15 mouse cellular contexts compared by ENCODE assay signal in genomic region chr13:39877361-39878141, GRCm38 (mm10).
DNase-seq lines count a peak whose midpoint lies in the region; ATAC-seq and TF ChIP-seq lines count a peak whose summit lies in the region.
"Had no signal": no experiment of that assay in that cellular context is flagged by ENCODE, and none has a peak within 500 bp of the region (broad histone marks: within the 10 kb centered on the region; RNA-seq: fewer than 3 reads in every experiment).

No protein-coding gene starts in this region.

- peak overlapping the region; percentile 47 for H3K4me2 ChIP-seq in hindbrain, embryonic 16.5 days (ENCODE audit: low read length)
- peak overlapping the region; percentile 47 for H3K4me2 ChIP-seq in neural tube, embryonic 13.5 days
- H3K4me2 ChIP-seq: limb, embryonic 12.5 days had no signal

- H3K9ac ChIP-seq in hindbrain, embryonic 16.5 days (ENCODE audit: low read depth, low read length), result no peak overlapping the region
- H3K9ac ChIP-seq in neural tube, embryonic 13.5 days, result peak overlapping the region; percentile 23; the same call in 1 of the 2 replicates
- H3K9ac ChIP-seq: limb, embryonic 12.5 days had no signal

- WGBS in cerebellum, adult 2 months, result 16% methylated on average over 16 of the region's 16 CpGs
- 6% methylated on average over 16 of the region's 16 CpGs for WGBS in forebrain, embryonic 10.5 days
- 9% methylated on average over 16 of the region's 16 CpGs for WGBS in hindbrain, embryonic 16.5 days
- 11% methylated on average over 16 of the region's 16 CpGs for WGBS in neural tube, embryonic 13.5 days

- TF ChIP-seq POLR2A in cerebellum, adult 2 months (IDR thresholded peaks at IDR 0.05; ENCODE audit: borderline replicate concordance, insufficient read depth, low read length), result no peak

- H3K4me1 ChIP-seq in cerebellum, adult 2 months (ENCODE audit: control insufficient read depth, insufficient read depth, low read length), result no peaks in the 10 kb centered on the region
- peaks cover 45% of the 10 kb centered on the region for H3K4me1 ChIP-seq in forebrain, embryonic 10.5 days
- no peaks in the 10 kb centered on the region for H3K4me1 ChIP-seq in hindbrain, embryonic 16.5 days (ENCODE audit: control insufficient read depth, insufficient read depth, low read depth, low read length)
- peaks cover 12% of the 10 kb centered on the region for H3K4me1 ChIP-seq in neural tube, embryonic 13.5 days (replicated peaks)
- H3K4me1 ChIP-seq: limb, embryonic 12.5 days had no signal

- H3K27me3 ChIP-seq in cerebellum, adult 2 months (ENCODE audit: control insufficient read depth, insufficient read depth, low read length), result peaks cover 2% of the 10 kb centered on the region; the same call in 1 of the 2 replicates
- H3K27me3 ChIP-seq in forebrain, embryonic 10.5 days (ENCODE audit: poor library complexity, severe bottlenecking), result peaks cover 84% of the 10 kb centered on the region
- H3K27me3 ChIP-seq in hindbrain, embryonic 16.5 days (replicated peaks; ENCODE audit: control insufficient read depth, insufficient read depth, low read length), result peaks cover 9% of the 10 kb centered on the region
- peaks cover 40% of the 10 kb centered on the region for H3K27me3 ChIP-seq in neural tube, embryonic 13.5 days
- H3K27me3 ChIP-seq: limb, embryonic 12.5 days had no signal

- intact Hi-C loops in heart, postnatal 36 days (cut with DNase I), result no loop called here
- intact Hi-C loops in gastrocnemius, postnatal 36 days (cut with DNase I), result no loop called here

- H3K9me3 ChIP-seq in forebrain, embryonic 10.5 days, result no peaks in the 10 kb centered on the region
- no peaks in the 10 kb centered on the region for H3K9me3 ChIP-seq in hindbrain, embryonic 16.5 days (ENCODE audit: control insufficient read depth, low read length)
- no peaks in the 10 kb centered on the region for H3K9me3 ChIP-seq in neural tube, embryonic 13.5 days
- H3K9me3 ChIP-seq: limb, embryonic 12.5 days had no signal

- TF ChIP-seq CTCF in cerebellum, adult 2 months (IDR thresholded peaks at IDR 0.05; ENCODE audit: borderline replicate concordance, insufficient read depth, low read depth, low read length), result no peak

- DNase-seq in cerebellum, postnatal 10 days, result peak; percentile 10
- DNase-seq in cerebellum, adult 2 months, result no peak
- peak; percentile 77 for DNase-seq in forebrain, embryonic 10.5 days (ENCODE audit: extremely low spot score, low spot score)
- no peak for DNase-seq in heart, postnatal 36 days
- DNase-seq in adipocyte (ENCODE audit: low spot score), result no peak
- DNase-seq in gastrocnemius, postnatal 36 days, result no peak
- DNase-seq: heart, adult 2 months; layer of hippocampus, adult 9-11 months; right cerebral cortex, postnatal 4 days; thymus, postnatal 36 days had no signal

- H3K4me3 ChIP-seq in cerebellum, adult 2 months (replicated peaks; ENCODE audit: insufficient read depth, low read depth, low read length), result no peak overlapping the region
- H3K4me3 ChIP-seq in forebrain, embryonic 10.5 days, result peak overlapping the region; percentile 31
- H3K4me3 ChIP-seq in hindbrain, embryonic 16.5 days (ENCODE audit: low read length), result peak overlapping the region; percentile 19
- peak overlapping the region; percentile 11 for H3K4me3 ChIP-seq in neural tube, embryonic 13.5 days
- H3K4me3 ChIP-seq: erythroblast, embryonic 14.5 days; heart, adult 2 months; limb, embryonic 12.5 days had no signal

- H3K27ac ChIP-seq in cerebellum, adult 2 months (ENCODE audit: insufficient read depth, low read length), result no peak overlapping the region
- H3K27ac ChIP-seq in forebrain, embryonic 10.5 days, result peak overlapping the region; percentile 51; the same call in 1 of the 2 replicates
- H3K27ac ChIP-seq in hindbrain, embryonic 16.5 days (ENCODE audit: low read depth, low read length), result no peak overlapping the region
- H3K27ac ChIP-seq in neural tube, embryonic 13.5 days (replicated peaks), result no peak overlapping the region; the same call in 1 of the 2 replicates
- H3K27ac ChIP-seq: heart, adult 2 months; limb, embryonic 12.5 days had no signal

- ATAC-seq in hindbrain, embryonic 16.5 days, result peak; percentile 68
- ATAC-seq in neural tube, embryonic 13.5 days (ENCODE audit: low read depth), result peak; percentile 96
- ATAC-seq: intestine, embryonic 16.5 days had no signal

- no peaks in the 10 kb centered on the region for H3K36me3 ChIP-seq in forebrain, embryonic 10.5 days (replicated peaks)
- H3K36me3 ChIP-seq in hindbrain, embryonic 16.5 days (ENCODE audit: control insufficient read depth, insufficient read depth, low read length), result no peaks in the 10 kb centered on the region
- no peaks in the 10 kb centered on the region for H3K36me3 ChIP-seq in neural tube, embryonic 13.5 days
- H3K36me3 ChIP-seq: limb, embryonic 12.5 days had no signal

Comparison
In these comparisons a context has a peak if more than half of its experiments do, and no peak if none do; other contexts are left out.
1. DNase-seq: peak in cerebellum, postnatal 10 days (2 of 2) and forebrain, embryonic 10.5 days (single experiment); none in cerebellum, adult 2 months (0 of 2), heart, postnatal 36 days (0 of 2), adipocyte (single experiment) and gastrocnemius, postnatal 36 days (0 of 2).